Mouse (Mus musculus) left cerebral cortex, postnatal 4 days (tissue): ENCODE results near the gene Klf16. TPM values are rescaled to one million over a fixed set of nuclear protein-coding genes. Genes with fewer than 3 reads are reported as not detected.

Experiments
- DNase-seq: peaks from one replicate; pipeline ENCODE4 v3.0.0-alpha.2; 2022
- intact Hi-C: fragments of 180-260 bp; cut with DNase I; formaldehyde crosslinking; loops from one replicate; pipeline ENCODE4 v1.15.1; 2025
- microRNA-seq: library from miRNA; unstranded; fragments of <30 nt; microRNA quantifications from one replicate; pipeline ENCODE4 v1.2.0, GENCODE M21; 2022
- total RNA-seq, 2 experiments: library from RNA; stranded (reverse); gene quantifications; 2 replicates each; pipeline ENCODE4 v1.2.3; 2021

Klf16 gene
- total RNA-seq, 2 experiments from 2014 or later, result 34.1 to 35.5 TPM

DNA sequence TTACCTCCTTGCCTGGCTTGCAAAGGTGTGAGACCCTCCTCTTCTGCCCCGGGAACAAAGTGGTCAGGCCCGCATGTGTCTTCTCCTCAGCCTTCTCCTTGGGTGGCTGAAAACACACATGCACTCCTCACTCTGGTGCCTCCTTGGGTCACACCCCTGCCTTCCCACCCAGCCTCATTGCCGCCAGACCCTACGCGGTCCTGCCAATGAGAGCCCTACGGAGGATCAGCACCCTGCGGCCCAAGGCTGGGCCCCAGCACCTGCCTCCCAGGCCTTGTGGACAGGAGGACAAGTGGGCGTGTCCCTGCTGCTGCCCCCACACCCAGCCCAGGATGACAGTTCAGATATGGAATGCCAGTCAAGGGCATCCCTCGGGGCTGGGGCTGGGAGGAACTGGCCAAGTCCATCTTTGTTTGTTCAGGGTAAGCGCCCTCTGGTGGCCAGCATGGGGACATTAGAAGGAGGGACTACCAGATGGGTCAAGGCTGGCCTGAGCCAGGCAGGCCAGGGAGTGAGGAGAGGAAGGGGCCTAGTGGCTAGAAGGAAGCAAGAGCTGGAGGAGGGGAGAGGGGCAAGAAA lies 28.6 kb downstream of the Klf16 start:
- peak; percentile 89 for DNase-seq
- intact Hi-C loops, result no loop called here

GRCm38 (mm10) chr10:80547539-80547938 lies 29.6 kb downstream of the Klf16 start:
- DNase-seq, result no peak
- intact Hi-C loops, result no loop called here

DNA sequence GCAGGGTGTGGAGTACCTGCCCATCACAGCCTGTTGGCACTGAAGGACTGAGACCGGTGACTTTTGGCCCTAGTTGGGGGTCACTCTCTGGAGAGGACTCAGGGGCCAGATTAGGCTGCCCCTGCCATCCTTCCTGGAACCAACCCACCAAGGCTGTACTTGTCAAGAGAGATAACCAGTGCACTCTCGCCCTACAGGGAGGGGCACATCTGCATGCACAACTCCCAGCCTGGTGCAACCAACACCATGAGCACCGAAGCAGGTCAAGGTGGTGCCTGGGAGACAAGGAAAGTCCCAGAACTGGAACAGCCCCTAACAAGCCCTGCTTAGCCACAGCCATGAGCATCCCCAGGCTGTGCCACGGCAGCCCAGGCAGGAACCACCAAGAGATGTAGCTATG lies 30.2 kb downstream of the Klf16 start:
- DNase-seq, result no peak
- intact Hi-C loops, result no loop called here

DNA sequence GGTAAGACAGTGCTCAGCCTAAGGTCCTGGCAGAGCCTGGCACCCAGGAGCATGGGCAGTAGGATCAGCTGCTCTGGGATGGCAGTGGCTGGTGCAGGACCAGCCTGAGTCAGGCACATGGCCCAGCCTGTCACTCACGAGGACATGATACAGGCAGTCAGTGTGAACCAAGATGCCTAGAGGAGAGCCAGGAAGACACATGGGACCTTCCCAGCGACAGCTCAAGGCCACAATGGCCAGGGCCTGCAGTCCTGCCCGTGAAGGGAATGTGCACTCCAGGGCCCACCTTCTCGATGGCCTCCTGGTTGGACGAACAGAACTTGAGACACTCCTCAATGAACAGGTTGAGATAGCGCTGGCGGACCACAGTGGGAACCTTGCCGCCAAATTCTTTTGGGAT lies 31.5 kb downstream of the Klf16 start:
- no peak for DNase-seq
- intact Hi-C loops, result no loop called here

DNA sequence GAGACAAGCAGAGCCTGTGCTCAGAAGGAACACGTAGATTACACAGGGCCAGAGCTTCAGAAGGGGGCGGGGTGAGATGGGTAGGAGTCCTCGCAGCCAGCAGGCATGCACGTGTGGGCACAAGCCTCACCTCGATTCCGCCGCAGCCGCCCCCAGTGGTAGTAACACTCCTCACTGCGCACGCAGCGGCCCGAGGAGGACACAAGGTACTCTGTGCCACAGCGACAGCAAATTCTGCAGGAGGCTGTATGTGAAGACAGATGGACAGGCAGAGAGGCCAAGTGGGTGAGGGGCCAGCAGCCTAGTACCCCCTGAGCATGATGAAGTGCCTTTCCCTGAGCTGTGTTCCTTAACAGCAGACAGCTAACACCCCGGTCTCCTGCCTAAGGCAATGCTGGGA lies 33.2 kb downstream of the Klf16 start:
- intact Hi-C loops, result no loop called here
- DNase-seq, result no peak

- no peak for DNase-seq
- intact Hi-C loops, result no loop called here
Observed at GRCm38 (mm10) chr10:80539493-80539892, 37.6 kb downstream of the Klf16 start.

GRCm38 (mm10) chr10:80538710-80539394 lies 38.3 kb downstream of the Klf16 start, which contains the start of gene Atp8b3:
Gene Atp8b3 (minus strand): TSS chr10:80539124.
- peak; percentile 61 for DNase-seq
- intact Hi-C loops, result no loop called here

DNA sequence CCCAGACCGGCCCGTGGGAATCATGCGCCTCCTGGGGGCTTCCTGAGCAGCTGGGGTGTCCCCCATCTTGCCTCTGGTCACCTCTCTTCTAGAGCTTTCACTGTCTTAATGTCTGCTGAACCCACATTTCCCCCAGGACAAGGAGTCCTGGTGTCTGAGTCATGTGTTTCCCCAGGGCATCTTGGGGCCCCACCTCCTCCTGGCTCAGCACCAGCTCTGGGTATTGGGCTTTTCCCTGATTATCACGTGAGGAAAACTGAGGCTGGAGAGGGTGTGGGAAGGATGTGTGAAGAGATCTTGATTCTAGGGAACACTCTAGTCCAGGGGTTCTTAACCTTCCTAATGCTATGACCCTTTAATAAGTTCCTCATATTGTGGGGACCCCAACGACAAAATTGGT lies 38.9 kb downstream of the Klf16 start:
- intact Hi-C loops, result no loop called here
- DNase-seq, result no peak

- intact Hi-C loops, result no loop called here
- DNase-seq, result no peak
Observed at GRCm38 (mm10) chr10:80535711-80536110, 41.4 kb downstream of the Klf16 start.

DNA sequence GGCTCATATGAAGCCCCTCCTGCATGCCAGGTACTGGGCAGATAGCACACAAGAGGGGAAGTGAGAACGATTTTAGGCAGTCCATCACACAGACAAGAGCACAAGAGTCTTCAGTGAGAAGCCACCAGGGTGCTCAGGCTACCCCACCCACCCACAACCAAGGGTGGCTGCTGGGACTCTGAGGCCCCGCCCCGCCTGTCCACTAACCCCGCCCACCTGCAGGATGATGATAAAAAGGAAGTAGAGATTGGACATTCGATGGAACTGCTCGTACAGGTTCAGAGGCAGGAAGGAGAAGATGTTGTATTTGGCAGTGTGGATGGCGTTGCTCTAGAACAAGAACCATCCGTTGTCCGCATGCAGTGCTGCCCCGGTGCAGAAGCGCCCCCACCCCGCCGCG lies 42.0 kb downstream of the Klf16 start:
- intact Hi-C loops, result no loop called here
- no peak for DNase-seq

GRCm38 (mm10) chr10:80533704-80534103 lies 43.4 kb downstream of the Klf16 start:
- DNase-seq, result no peak
- intact Hi-C loops, result no loop called here

- intact Hi-C loops, result no loop called here
Observed at GRCm38 (mm10) chr10:80532783-80533182, 44.3 kb downstream of the Klf16 start.

DNA sequence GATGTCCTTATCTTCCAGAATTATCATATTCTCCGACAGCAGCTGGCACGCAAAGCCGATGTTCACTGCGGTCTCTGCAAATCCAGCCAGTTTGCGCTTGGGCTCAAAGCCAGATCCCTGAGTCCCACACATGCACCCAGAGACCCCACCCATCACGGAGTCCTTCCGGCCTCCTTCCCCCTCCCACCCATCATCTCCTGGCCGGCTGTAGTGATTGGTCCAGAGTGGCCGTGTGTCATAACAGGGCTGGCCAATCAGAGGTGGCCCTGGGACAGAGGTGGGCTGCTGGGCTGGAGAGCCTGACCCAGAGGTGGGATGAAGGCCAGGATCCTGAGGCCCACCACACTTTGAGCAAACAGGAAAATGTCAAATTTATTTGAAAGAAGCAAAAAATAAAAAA lies 50.9 kb downstream of the Klf16 start:
- intact Hi-C loops, result no loop called here
- DNase-seq, result peak; percentile 58

More at GRCm38 (mm10) chr10:80532783-80533182, 44.3 kb downstream of the Klf16 start:
- DNase-seq, result no peak

DNA sequence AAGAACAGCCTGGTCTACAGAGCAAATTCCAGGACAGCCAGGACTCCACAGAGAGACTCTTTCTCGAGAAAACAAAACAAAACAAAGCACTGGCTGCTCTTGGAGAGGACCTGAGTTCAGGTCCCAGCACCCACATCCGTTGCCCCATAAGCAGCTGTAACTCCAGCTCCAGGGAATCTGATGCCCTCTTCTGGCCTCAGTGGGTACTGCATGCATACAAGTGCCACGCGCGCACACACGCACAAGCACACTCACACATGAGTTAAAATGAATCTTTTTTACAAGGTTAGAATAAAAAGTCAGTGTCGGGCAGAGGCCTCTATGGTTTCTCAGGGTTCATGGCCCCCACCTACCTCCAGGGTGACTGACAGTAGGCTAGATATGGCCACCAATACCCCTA lies 53.8 kb downstream of the Klf16 start:
- intact Hi-C loops, result no loop called here
- no peak for DNase-seq

DNA sequence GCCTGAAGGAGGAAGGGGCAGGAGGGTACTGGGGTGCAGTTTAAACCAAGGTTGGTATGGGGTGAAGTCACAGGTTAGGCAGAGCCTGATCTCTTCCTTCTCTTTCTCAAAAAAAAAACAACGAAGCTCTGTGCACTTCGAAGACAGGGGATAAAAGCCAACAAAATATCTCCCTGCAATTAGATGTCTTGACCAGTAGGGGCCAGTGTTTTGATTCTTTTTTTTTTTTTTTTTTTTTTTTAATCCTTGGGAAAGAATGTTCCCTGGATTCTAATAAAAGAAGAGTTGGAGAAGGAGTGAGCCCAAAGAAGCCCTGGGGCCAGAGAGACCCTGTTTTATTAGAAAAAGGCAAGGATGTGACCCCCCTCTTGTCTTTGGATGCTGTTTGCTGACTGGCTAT lies 57.8 kb downstream of the Klf16 start:
- intact Hi-C loops, result no loop called here
- DNase-seq, result no peak

Small RNA genes lying within 50 kb of the gene (microRNA-seq; reads per million reads assigned to microRNA genes)
- gene Mir6912, result not detected

Other genes with a start within 250 kb of the Klf16 start
- 10 to 100 TPM in 1 of 2 experiments, 1 to 10 TPM in 1; 8.1 to 10.5 TPM for gene Pcsk4, start 247.8 kb downstream of the Klf16 start, total RNA-seq
- 10 to 100 TPM; 13.3 to 14.8 TPM for gene Reep6, start 247.4 kb downstream of the Klf16 start, total RNA-seq
- under 1 TPM; 0.56 to 0.72 TPM for gene Adamtsl5, start 228.9 kb downstream of the Klf16 start, total RNA-seq
- gene Plk5, start 220.9 kb downstream of the Klf16 start, total RNA-seq, result 1 to 10 TPM; 4.2 to 6.1 TPM
- 10 to 100 TPM; 75.5 to 80.1 TPM for gene Mex3d, start 189.7 kb downstream of the Klf16 start, total RNA-seq
- 100 to 1,000 TPM; 138 to 147 TPM for gene Mbd3, start 177.8 kb downstream of the Klf16 start, total RNA-seq
- 100 to 1,000 TPM; 282 to 286 TPM for gene Uqcr11, start 170.5 kb downstream of the Klf16 start, total RNA-seq
- gene Tcf3, start 143.7 kb downstream of the Klf16 start, total RNA-seq, result 10 to 100 TPM; 51.9 to 53.7 TPM
- gene Onecut3, start 82.5 kb downstream of the Klf16 start, total RNA-seq, result under 1 TPM in 1 of 2 experiments, not detected in 1; 0.24 TPM
- gene Atp8b3, start 38.2 kb downstream of the Klf16 start, total RNA-seq, result under 1 TPM; 0.14 to 0.20 TPM
- gene Rexo1, start 15.8 kb downstream of the Klf16 start, total RNA-seq, result 10 to 100 TPM; 65.2 to 67.5 TPM
- gene Abhd17a, start 13.0 kb upstream of the Klf16 start, total RNA-seq, result 100 to 1,000 TPM; 131 to 133 TPM
- gene Scamp4, start 25.6 kb upstream of the Klf16 start, total RNA-seq, result 10 to 100 TPM; 30.9 to 34.5 TPM
- 1 to 10 TPM; 2.9 to 3.6 TPM for gene Adat3, start 25.6 kb upstream of the Klf16 start, total RNA-seq
- gene Gm49322, start 28.7 kb upstream of the Klf16 start, total RNA-seq, result 1 to 10 TPM; 3.7 to 4.8 TPM
- 100 to 1,000 TPM; 130 to 138 TPM for gene Csnk1g2, start 45.5 kb upstream of the Klf16 start, total RNA-seq
- gene Btbd2, start 79.8 kb upstream of the Klf16 start, total RNA-seq, result 10 to 100 TPM; 80.9 to 83.2 TPM
- 10 to 100 TPM; 61.6 to 67.1 TPM for gene Mknk2, start 100.8 kb upstream of the Klf16 start, total RNA-seq
- gene Mob3a, start 124.7 kb upstream of the Klf16 start, total RNA-seq, result 10 to 100 TPM; 52.0 to 52.1 TPM
- 10 to 100 TPM; 46.3 to 53.6 TPM for gene Izumo4, start 124.9 kb upstream of the Klf16 start, total RNA-seq
- 100 to 1,000 TPM; 142 to 145 TPM for gene Ap3d1, start 164.9 kb upstream of the Klf16 start, total RNA-seq
- 10 to 100 TPM; 62.1 TPM for gene Dot1l, start 177.9 kb upstream of the Klf16 start, total RNA-seq
- 10 to 100 TPM; 58.0 to 58.2 TPM for gene Sf3a2, start 220.9 kb upstream of the Klf16 start, total RNA-seq
- 10 to 100 TPM; 73.2 to 86.2 TPM for gene Plekhj1, start 221.3 kb upstream of the Klf16 start, total RNA-seq
- gene Amh, start 227.9 kb upstream of the Klf16 start, total RNA-seq, result 1 to 10 TPM; 1.9 to 2.2 TPM
- gene Jsrp1, start 236.2 kb upstream of the Klf16 start, total RNA-seq, result under 1 TPM; 0.54 to 0.64 TPM
- 100 to 1,000 TPM; 393 to 396 TPM for gene Oaz1, start 249.3 kb upstream of the Klf16 start, total RNA-seq